Mouse (Mus musculus): ENCODE data around the gene Myh7. TPM values are rescaled to one million over a fixed set of nuclear protein-coding genes. Genes with fewer than 3 reads are reported as not detected.
"Not testable (repeated sequence)": the region's sequence is repeated elsewhere in the genome, so short reads cannot be mapped to it uniquely, and the experiment has no call there.

Gene Myh7
- total and polyA plus RNA-seq, 3 experiments: 0.16 to 0.90 (median 0.17) TPM

- no peak for DNase-seq (ENCODE audit: low spot score)
- no peaks in the 10 kb centered on the region for H3K4me1 ChIP-seq (ENCODE audit: insufficient read depth, low read depth, low read length)
- TF ChIP-seq GATA2 (IDR thresholded peaks at IDR 0.05; ENCODE audit: borderline replicate concordance, low read depth, low read length): no peak
- no peak for TF ChIP-seq TAL1 (conservative IDR thresholded peaks at IDR 0.05; ENCODE audit: low read depth, low read length)
- TF ChIP-seq CTCF (IDR thresholded peaks at IDR 0.05; ENCODE audit: low read depth, low read length): no peak
- no peak for TF ChIP-seq GATA1 (IDR thresholded peaks at IDR 0.05; ENCODE audit: borderline replicate concordance, low read length)
- TF ChIP-seq POLR2AphosphoS5 (IDR thresholded peaks at IDR 0.05; ENCODE audit: insufficient replicate concordance, low read depth, low read length): no peak
- no peak overlapping the region for H3K4me3 ChIP-seq (ENCODE audit: low read depth, low read length)
- H3K27me3 ChIP-seq (ENCODE audit: insufficient read depth, low read length): peaks cover 22% of the 10 kb centered on the region
- no peaks in the 10 kb centered on the region for H3K9me3 ChIP-seq (replicated peaks)
- H3K36me3 ChIP-seq (replicated peaks): no peaks in the 10 kb centered on the region
- no peak for ATAC-seq (ENCODE audit: extremely low read depth, insufficient number of reproducible peaks, low FRiP score, poor library complexity, severe bottlenecking)
These were observed 12.5 kb downstream of the Myh7 start for GRCm38 (mm10) chr14:54981934-54982333.

GRCm38 (mm10) chr14:54978664-54979063 lies 15.8 kb downstream of the Myh7 start:
- DNase-seq (ENCODE audit: low spot score) (no peak), ATAC-seq (ENCODE audit: extremely low read depth, insufficient number of reproducible peaks, low FRiP score, poor library complexity, severe bottlenecking) (no peak)
- Histone ChIP-seq H3K36me3 (replicated peaks) (no peaks in the 10 kb centered on the region), H3K4me3 (ENCODE audit: low read depth, low read length) (no peak overlapping the region), H3K27me3 (ENCODE audit: insufficient read depth, low read length) (peaks cover 32% of the 10 kb centered on the region), H3K4me1 (ENCODE audit: insufficient read depth, low read depth, low read length) (no peaks in the 10 kb centered on the region), H3K9me3 (replicated peaks) (no peaks in the 10 kb centered on the region)
- TF ChIP-seq CTCF (IDR thresholded peaks at IDR 0.05; ENCODE audit: low read depth, low read length) (no peak), TAL1 (conservative IDR thresholded peaks at IDR 0.05; ENCODE audit: low read depth, low read length) (no peak), GATA2 (IDR thresholded peaks at IDR 0.05; ENCODE audit: borderline replicate concordance, low read depth, low read length) (no peak), GATA1 (IDR thresholded peaks at IDR 0.05; ENCODE audit: borderline replicate concordance, low read length) (no peak), POLR2AphosphoS5 (IDR thresholded peaks at IDR 0.05; ENCODE audit: insufficient replicate concordance, low read depth, low read length) (no peak)

GRCm38 (mm10) chr14:54976633-54977032 lies 17.8 kb downstream of the Myh7 start, which contains the start of gene Gm17428:
Gm17428 (plus strand) TSS chr14:54976933.
- H3K4me3 ChIP-seq (ENCODE audit: low read depth, low read length): no peak within 1 kb of the TSS
- ATAC-seq (ENCODE audit: extremely low read depth, insufficient number of reproducible peaks, low FRiP score, poor library complexity, severe bottlenecking): no peak

GRCm38 (mm10) chr14:54974068-54974791 lies 20.2 kb downstream of the Myh7 start:
- H3K27me3 ChIP-seq (ENCODE audit: insufficient read depth, low read length): peaks cover 45% of the 10 kb centered on the region
- no peaks in the 10 kb centered on the region for H3K36me3 ChIP-seq (replicated peaks)
- DNase-seq (ENCODE audit: low spot score) (no peak), ATAC-seq (ENCODE audit: extremely low read depth, insufficient number of reproducible peaks, low FRiP score, poor library complexity, severe bottlenecking) (no peak)
- no peaks in the 10 kb centered on the region for H3K4me1 ChIP-seq (ENCODE audit: insufficient read depth, low read depth, low read length)
- TF ChIP-seq GATA2 (IDR thresholded peaks at IDR 0.05; ENCODE audit: borderline replicate concordance, low read depth, low read length): no peak
- no peaks in the 10 kb centered on the region for H3K9me3 ChIP-seq (replicated peaks)
- H3K4me3 ChIP-seq (ENCODE audit: low read depth, low read length): no peak overlapping the region

More at GRCm38 (mm10) chr14:54976633-54977032, 17.8 kb downstream of the Myh7 start, which contains the start of gene Gm17428:
- TF ChIP-seq GATA2 (IDR thresholded peaks at IDR 0.05; ENCODE audit: borderline replicate concordance, low read depth, low read length): no peak
- TF ChIP-seq TAL1 (conservative IDR thresholded peaks at IDR 0.05; ENCODE audit: low read depth, low read length): no peak
- no peak for TF ChIP-seq POLR2AphosphoS5 (IDR thresholded peaks at IDR 0.05; ENCODE audit: insufficient replicate concordance, low read depth, low read length)
- no peak for TF ChIP-seq CTCF (IDR thresholded peaks at IDR 0.05; ENCODE audit: low read depth, low read length)
- TF ChIP-seq GATA1 (IDR thresholded peaks at IDR 0.05; ENCODE audit: borderline replicate concordance, low read length): no peak
- Histone ChIP-seq H3K9me3 (replicated peaks) (no peaks in the 10 kb centered on the region), H3K36me3 (replicated peaks) (no peaks in the 10 kb centered on the region), H3K4me1 (ENCODE audit: insufficient read depth, low read depth, low read length) (no peaks in the 10 kb centered on the region), H3K27me3 (ENCODE audit: insufficient read depth, low read length) (peaks cover 38% of the 10 kb centered on the region)
- no peak for DNase-seq (ENCODE audit: low spot score)

GRCm38 (mm10) chr14:54972786-54973185 lies 21.6 kb downstream of the Myh7 start:
- H3K27me3 ChIP-seq (ENCODE audit: insufficient read depth, low read length): peaks cover 40% of the 10 kb centered on the region
- not testable (repeated sequence) for DNase-seq (ENCODE audit: low spot score); H3K4me3 ChIP-seq (ENCODE audit: low read depth, low read length); ATAC-seq (ENCODE audit: extremely low read depth, insufficient number of reproducible peaks, low FRiP score, poor library complexity, severe bottlenecking); H3K4me1 ChIP-seq (ENCODE audit: insufficient read depth, low read depth, low read length); H3K36me3 ChIP-seq (replicated peaks); H3K9me3 ChIP-seq (replicated peaks)

- no peaks in the 10 kb centered on the region for H3K9me3 ChIP-seq (replicated peaks)
- H3K4me3 ChIP-seq (ENCODE audit: low read depth, low read length): no peak overlapping the region
- H3K36me3 ChIP-seq (replicated peaks): no peaks in the 10 kb centered on the region
- no peak for TF ChIP-seq GATA2 (IDR thresholded peaks at IDR 0.05; ENCODE audit: borderline replicate concordance, low read depth, low read length)
- TF ChIP-seq TAL1 (conservative IDR thresholded peaks at IDR 0.05; ENCODE audit: low read depth, low read length): no peak
- no peak for TF ChIP-seq CTCF (IDR thresholded peaks at IDR 0.05; ENCODE audit: low read depth, low read length)
- no peak for TF ChIP-seq POLR2AphosphoS5 (IDR thresholded peaks at IDR 0.05; ENCODE audit: insufficient replicate concordance, low read depth, low read length)
- TF ChIP-seq GATA1 (IDR thresholded peaks at IDR 0.05; ENCODE audit: borderline replicate concordance, low read length): no peak
- DNase-seq (ENCODE audit: low spot score) (no peak), ATAC-seq (ENCODE audit: extremely low read depth, insufficient number of reproducible peaks, low FRiP score, poor library complexity, severe bottlenecking) (no peak)
- no peaks in the 10 kb centered on the region for H3K4me1 ChIP-seq (ENCODE audit: insufficient read depth, low read depth, low read length)
- H3K27me3 ChIP-seq (ENCODE audit: insufficient read depth, low read length): peaks cover 39% of the 10 kb centered on the region
These were observed 26.1 kb downstream of the Myh7 start for GRCm38 (mm10) chr14:54968344-54968743.
